ENCODE assay signal across 8 mouse cellular contexts in the genomic region with DNA sequence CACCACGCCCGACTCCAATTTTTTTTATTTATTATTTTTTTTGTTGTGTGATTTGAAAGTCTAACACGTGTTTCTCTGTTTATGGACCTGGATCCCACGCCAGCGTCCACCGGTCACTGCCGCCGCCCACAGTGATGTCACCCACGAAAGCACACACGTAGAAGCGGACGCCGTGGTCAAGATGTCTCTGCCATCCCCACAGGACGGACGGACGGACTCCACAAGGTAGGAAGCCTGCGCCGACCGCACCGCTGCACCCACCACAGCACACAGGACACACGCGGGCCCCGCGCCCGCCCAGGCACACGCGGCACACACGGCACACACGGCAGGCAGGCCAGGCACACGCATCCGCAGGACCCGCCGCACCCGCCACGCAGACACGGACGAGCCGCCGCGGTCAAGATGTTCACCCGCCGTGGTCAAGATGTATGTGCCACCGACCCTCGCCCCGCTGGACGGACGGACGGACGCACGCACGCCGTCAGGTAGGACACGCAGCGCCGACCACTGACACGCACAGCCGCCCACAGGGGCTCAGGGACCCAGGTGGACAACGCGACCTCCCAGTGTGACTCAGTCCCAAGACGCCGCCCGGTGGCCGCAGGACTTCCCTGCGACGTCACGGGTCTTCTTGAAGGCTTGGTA. TPM values are rescaled to one million over a fixed set of nuclear protein-coding genes. Genes with fewer than 3 reads are reported as not detected.
DNase-seq lines count a peak whose midpoint lies in the region; ATAC-seq and TF ChIP-seq lines count a peak whose summit lies in the region.
"Not testable (repeated sequence)": the region's sequence is repeated elsewhere in the genome, so short reads cannot be mapped to it uniquely, and the experiment has no call there.

No protein-coding gene starts in this region.

- not testable (repeated sequence) for H3K27me3 ChIP-seq in CH12.LX (replicated peaks); forebrain, embryonic 11.5 days (ENCODE audit: control insufficient read depth, insufficient read depth, low read length); heart, embryonic 15.5 days; liver, postnatal 0 days (ENCODE audit: insufficient read depth, low read length); neural tube, embryonic 12.5 days (replicated peaks)

- peak; percentile 77 for ATAC-seq in forebrain, embryonic 11.5 days (replicated peaks; ENCODE audit: low FRiP score)
- peak; percentile 89 for ATAC-seq in heart, embryonic 15.5 days (replicated peaks; ENCODE audit: insufficient number of reproducible peaks, insufficient read depth, low FRiP score, low read depth)
- peak; percentile 52 for ATAC-seq in liver, postnatal 0 days
- ATAC-seq in neural tube, embryonic 12.5 days (ENCODE audit: low FRiP score, low read depth), result peak; percentile 82

- not testable (repeated sequence) for TF ChIP-seq RAD21 in CH12.LX (IDR thresholded peaks at IDR 0.05; ENCODE audit: low read depth, low read length)

- dilution Hi-C loops in CH12.LX (cut with MboI; ENCODE audit: extremely low pct_ligation_motif_present, extremely low pct_unique_long_range_greater_than_20kb, low sequenced_read_pairs), result not testable (repeated sequence)

- H3K4me2 ChIP-seq in CH12.LX (ENCODE audit: insufficient read depth, low read depth, poor library complexity, severe bottlenecking), result peak overlapping the region; percentile 0
- not testable (repeated sequence) for H3K4me2 ChIP-seq in forebrain, embryonic 11.5 days (ENCODE audit: low read depth, low read length, severe bottlenecking); heart, embryonic 15.5 days; liver, postnatal 0 days (ENCODE audit: low read depth, low read length); neural tube, embryonic 12.5 days (replicated peaks)

- WGBS in forebrain, embryonic 11.5 days, result 87% methylated on average over 66 of the region's 66 CpGs
- 84% methylated on average over 66 of the region's 66 CpGs for WGBS in heart, embryonic 15.5 days
- WGBS in liver, postnatal 0 days (ENCODE audit: insufficient replicate concordance), result 83% methylated on average over 65 of the region's 66 CpGs
- WGBS in neural tube, embryonic 12.5 days, result 86% methylated on average over 66 of the region's 66 CpGs

- H3K27ac ChIP-seq in CH12.LX (ENCODE audit: insufficient read depth, low read depth), result peak overlapping the region; percentile 66
- not testable (repeated sequence) for H3K27ac ChIP-seq in forebrain, embryonic 11.5 days (ENCODE audit: low read depth, low read length); heart, embryonic 15.5 days; liver, postnatal 0 days (ENCODE audit: low read depth); neural tube, embryonic 12.5 days

- in situ Hi-C loops in CH12.LX (cut with MboI; ENCODE audit: low pct_ligation_motif_present, low pct_unique_long_range_greater_than_20kb, low sequenced_read_pairs), result not testable (repeated sequence)

- peak overlapping the region; percentile 10 to 53 (median 27) for H3K4me3 ChIP-seq in CH12.LX (replicated peaks in 1 of 3; ENCODE audit: low read depth in 2 of 3, low read length in 2 of 3, poor library complexity in 1 of 3)
- H3K4me3 ChIP-seq in forebrain, embryonic 11.5 days (ENCODE audit: low read depth, low read length); heart, embryonic 15.5 days; liver, postnatal 0 days (ENCODE audit: low read depth, low read length); neural tube, embryonic 12.5 days: not testable (repeated sequence)

- peaks cover 38 to 43% of the 10 kb centered on the region in 2 experiments for H3K36me3 ChIP-seq in CH12.LX (replicated peaks in 1 of 2; ENCODE audit: control insufficient read depth in 1 of 2, insufficient read depth in 1 of 2, low read length in 1 of 2)
- peaks cover 26% of the 10 kb centered on the region; the same call in 1 of the 2 replicates for H3K36me3 ChIP-seq in forebrain, embryonic 11.5 days (ENCODE audit: control insufficient read depth, insufficient read depth, low read length)
- peaks cover 38% of the 10 kb centered on the region for H3K36me3 ChIP-seq in heart, embryonic 15.5 days
- peaks cover 14% of the 10 kb centered on the region for H3K36me3 ChIP-seq in liver, postnatal 0 days (replicated peaks; ENCODE audit: insufficient read depth, low read length)
- H3K36me3 ChIP-seq in neural tube, embryonic 12.5 days, result peaks cover 34% of the 10 kb centered on the region

- TF ChIP-seq CTCF in CH12.LX (conservative IDR thresholded peaks at IDR 0.05 in 1 of 2, IDR thresholded peaks at IDR 0.05 in 1 of 2; ENCODE audit: low read depth in 2 of 2, low read length in 2 of 2), result not testable (repeated sequence)
- TF ChIP-seq CTCF in liver, postnatal 0 days (IDR thresholded peaks at IDR 0.05; ENCODE audit: low read depth), result peak; percentile 31

- H3K9ac ChIP-seq in CH12.LX (ENCODE audit: insufficient read depth, low read depth); forebrain, embryonic 11.5 days (ENCODE audit: low read length); heart, embryonic 15.5 days; liver, postnatal 0 days (replicated peaks); neural tube, embryonic 12.5 days: not testable (repeated sequence)

- peaks cover 18% of the 10 kb centered on the region for H3K9me3 ChIP-seq in CH12.LX (replicated peaks; ENCODE audit: low read length)
- H3K9me3 ChIP-seq in forebrain, embryonic 11.5 days (ENCODE audit: control insufficient read depth, low read length), result peaks cover 22% of the 10 kb centered on the region
- 0 out of 2 replicates have a peak, but pooled peaks cover 17% of the 10 kb centered on the region for H3K9me3 ChIP-seq in heart, embryonic 15.5 days (replicated peaks)
- not testable (repeated sequence) for H3K9me3 ChIP-seq in liver, postnatal 0 days (ENCODE audit: low read length)
- H3K9me3 ChIP-seq in neural tube, embryonic 12.5 days, result peaks cover 34% of the 10 kb centered on the region

- TF ChIP-seq POLR2A in CH12.LX (IDR thresholded peaks at IDR 0.05; ENCODE audit: low read depth, low read length), result not testable (repeated sequence)

- H3K4me1 ChIP-seq in CH12.LX (ENCODE audit: control insufficient read depth in 1 of 2, insufficient read depth in 2 of 2), result peaks cover 5 to 37% of the 10 kb centered on the region in 2 experiments
- H3K4me1 ChIP-seq in forebrain, embryonic 11.5 days (replicated peaks; ENCODE audit: control insufficient read depth, insufficient read depth, low read length); heart, embryonic 15.5 days (replicated peaks); liver, postnatal 0 days (ENCODE audit: insufficient read depth); neural tube, embryonic 12.5 days: not testable (repeated sequence)

- DNase-seq in CH12.LX (ENCODE audit: extremely low read depth), result peak; percentile 78
- peak; percentile 66 for DNase-seq in cerebellum, adult 11 months
- DNase-seq in forebrain, embryonic 11.5 days (ENCODE audit: low spot score), result peak; percentile 90
- peak; percentile 79 for DNase-seq in kidney, postnatal 10 days
- DNase-seq in liver, postnatal 0 days, result peak; percentile 82
- peak; percentile 47 for DNase-seq in thymus, postnatal 0 days (ENCODE audit: low spot score)

- peaks cover 37% of the 10 kb centered on the region for H3K79me2 ChIP-seq in CH12.LX (replicated peaks; ENCODE audit: control insufficient read depth, extremely low read depth, insufficient read depth, poor library complexity, severe bottlenecking)

- not testable (repeated sequence) for TF ChIP-seq EP300 in CH12.LX (IDR thresholded peaks at IDR 0.05; ENCODE audit: low read length); liver, postnatal 0 days (IDR thresholded peaks at IDR 0.05; ENCODE audit: low read depth)

RNA-seq across cellular contexts. Expression of gene Gm21887, which starts 9.2 kb away (rescaled TPM):
- total RNA-seq in CH12.LX (2012; rRNA removed), result 288 and 398 TPM in 2 replicates
- total RNA-seq in CH12.LX (2014; rRNA removed), result 60.4 and 62.0 TPM in 2 replicates
- 606 and 724 TPM in 2 replicates for polyA plus RNA-seq in CH12.LX (2012; ENCODE audit: insufficient read length, low read depth)
- 321 and 384 TPM in 2 replicates for polyA plus RNA-seq in forebrain, embryonic 11.5 days (2014; fragmentation: Nextera tagmentation; extraction: Ambion mirVana)
- 122 and 155 TPM in 2 replicates for polyA plus RNA-seq in heart, embryonic 15.5 days (2015; fragmentation: Nextera tagmentation; extraction: Ambion mirVana)
- 64.4 and 87.0 TPM in 2 replicates for polyA plus RNA-seq in liver, postnatal 0 days (2015; fragmentation: Nextera tagmentation; extraction: Ambion mirVana)
- 240 and 361 TPM in 2 replicates for polyA plus RNA-seq in neural tube, embryonic 12.5 days (2016; fragmentation: Nextera tagmentation; extraction: Ambion mirVana)
- polyA plus RNA-seq in thymus, postnatal 0 days (2015; fragmentation: Nextera tagmentation; extraction: Ambion mirVana), result 166 and 243 TPM in 2 replicates
